Mouse (Mus musculus) ES-E14 (cell line): Measurements from ENCODE around the gene 1700030K09Rik.

Source experiments
- CHD2 ChIP-seq: IDR thresholded peaks from 2 replicates; pipeline ENCODE4 v1.6.1; 2014; ENCODE audit warnings: mild to moderate bottlenecking, low read depth, low read length, inconsistent platforms
- HCFC1 ChIP-seq: IDR thresholded peaks from 2 replicates; pipeline ENCODE4 v1.6.1; 2012; ENCODE audit warnings: low read length, inconsistent platforms, borderline replicate concordance; ENCODE audit not compliant: insufficient read depth
- ZC3H11A ChIP-seq: IDR thresholded peaks from 2 replicates; pipeline ENCODE4 v1.6.1; 2012; ENCODE audit warnings: low read depth, mild to moderate bottlenecking, inconsistent platforms, low read length, borderline replicate concordance
- ZNF384 ChIP-seq: IDR thresholded peaks from 2 replicates; pipeline ENCODE4 v1.6.1; 2012; ENCODE audit warnings: low read depth, low read length, inconsistent platforms

- TF ChIP-seq ZC3H11A, result no peak
- TF ChIP-seq ZNF384, result no peak
- no peak for TF ChIP-seq HCFC1
- no peak for TF ChIP-seq CHD2
These were observed 1.4 kb downstream of the 1700030K09Rik start for GRCm38 (mm10) chr8:72445071-72445470.
